Mouse (Mus musculus) stomach, postnatal 0 days (tissue): ENCODE results near the gene Csrnp1.

ENCODE experiments used
- CTCF ChIP-seq: IDR thresholded peaks from 2 replicates; pipeline ENCODE4 v1.5.1; 2016; ENCODE audit warnings: antibody characterized with exemption, low read depth, mild to moderate bottlenecking, moderate library complexity
- EP300 ChIP-seq: optimal IDR thresholded peaks from 2 replicates; pipeline ENCODE3; 2016; ENCODE audit warnings: antibody characterized with exemption

DNA sequence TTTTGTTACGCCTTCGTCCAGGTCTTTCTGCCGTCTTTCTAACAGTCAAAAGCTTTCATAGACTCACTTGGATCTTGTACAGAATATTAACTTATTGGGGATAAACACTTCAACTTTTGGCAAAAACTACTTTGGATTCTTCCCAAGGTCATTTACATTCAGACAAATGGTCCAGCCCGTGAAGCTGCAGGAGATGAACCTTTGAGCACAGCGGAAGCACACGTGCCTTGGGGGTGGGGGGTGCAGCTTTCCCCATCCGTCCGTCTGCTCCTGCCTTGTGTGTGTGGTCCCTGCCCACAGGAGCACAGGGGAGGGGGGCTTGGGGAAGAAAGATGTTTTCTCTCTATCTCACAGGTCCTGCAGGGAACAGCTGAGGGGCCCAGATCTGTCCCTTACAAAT is 58.7 kb downstream of the Csrnp1 start:
- TF ChIP-seq CTCF, result no peak
- no peak for TF ChIP-seq EP300
